Mouse (Mus musculus): ENCODE data around the gene Gpx7. TPM values are rescaled to one million over a fixed set of nuclear protein-coding genes. Genes with fewer than 3 reads are reported as not detected.
A peak's percentile ranks its signal among the peaks of the same experiment; 100 is the strongest.

The Gpx7 gene
- total RNA-seq, 2 experiments from 2014 or later = 0.50 to 0.79 TPM

DNA sequence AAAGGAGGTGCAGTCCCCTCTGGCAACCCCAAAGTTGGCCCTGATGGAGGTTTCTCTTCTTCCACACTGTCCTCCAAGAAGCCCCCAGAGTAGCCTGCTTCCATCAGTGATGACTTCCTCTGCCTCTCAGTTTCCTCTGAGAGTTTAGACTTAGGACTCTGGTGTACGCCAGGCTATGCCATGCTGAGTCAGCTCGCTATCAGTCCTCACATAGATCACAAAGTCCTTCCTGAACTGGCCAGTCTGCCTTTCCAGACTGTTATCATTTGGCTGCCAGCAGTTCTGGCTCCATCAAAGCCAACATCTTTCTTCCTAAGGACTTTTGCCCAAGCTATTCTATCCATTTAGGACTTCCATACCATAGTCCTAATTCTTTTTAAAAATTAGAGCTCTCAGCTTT lies 14.2 kb downstream of the Gpx7 start:
- peak; percentile 60; the same call in 1 of the 2 replicates for ATAC-seq (replicated peaks; ENCODE audit: poor library complexity)

DNA sequence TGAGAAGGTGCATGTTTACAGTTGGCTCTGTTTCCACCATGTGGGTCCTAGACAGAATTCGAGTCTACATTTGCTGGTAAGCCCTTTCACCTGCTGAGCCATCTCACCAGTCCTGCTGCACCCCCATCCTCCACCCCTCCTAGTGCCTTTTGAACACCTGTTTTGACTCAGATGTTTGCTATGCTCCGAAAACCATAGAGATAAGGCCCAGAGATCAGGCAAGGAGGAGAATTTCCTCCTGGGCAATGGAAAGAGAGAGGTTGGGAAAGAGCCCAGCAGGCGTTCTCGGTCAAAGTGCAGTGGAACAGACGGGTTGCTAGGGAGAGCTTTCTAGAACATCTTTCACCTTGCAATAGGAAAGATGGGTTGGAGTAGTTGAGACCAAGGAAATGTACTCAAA lies 15.6 kb downstream of the Gpx7 start:
- no peak for ATAC-seq (replicated peaks; ENCODE audit: poor library complexity)

DNA sequence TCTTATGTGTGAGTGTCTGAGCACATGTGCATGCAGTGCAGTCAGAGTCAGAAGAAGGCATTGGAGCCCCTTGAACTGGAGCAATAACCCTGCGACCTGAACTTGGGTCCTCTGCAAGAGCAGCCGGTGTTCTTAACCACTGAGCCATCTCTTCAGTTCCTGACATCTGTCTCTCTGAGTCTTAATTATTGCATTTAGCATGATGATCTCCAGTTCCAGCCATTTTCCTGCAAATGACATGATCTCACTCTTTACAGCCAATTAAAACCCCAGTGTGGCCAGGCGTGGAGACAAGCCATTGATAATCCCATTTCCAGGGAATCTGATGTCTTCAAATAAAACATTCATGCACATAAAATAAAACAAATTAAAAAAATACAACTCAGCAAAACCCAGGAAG lies 18.0 kb downstream of the Gpx7 start:
- ATAC-seq (replicated peaks; ENCODE audit: poor library complexity) = no peak

DNA sequence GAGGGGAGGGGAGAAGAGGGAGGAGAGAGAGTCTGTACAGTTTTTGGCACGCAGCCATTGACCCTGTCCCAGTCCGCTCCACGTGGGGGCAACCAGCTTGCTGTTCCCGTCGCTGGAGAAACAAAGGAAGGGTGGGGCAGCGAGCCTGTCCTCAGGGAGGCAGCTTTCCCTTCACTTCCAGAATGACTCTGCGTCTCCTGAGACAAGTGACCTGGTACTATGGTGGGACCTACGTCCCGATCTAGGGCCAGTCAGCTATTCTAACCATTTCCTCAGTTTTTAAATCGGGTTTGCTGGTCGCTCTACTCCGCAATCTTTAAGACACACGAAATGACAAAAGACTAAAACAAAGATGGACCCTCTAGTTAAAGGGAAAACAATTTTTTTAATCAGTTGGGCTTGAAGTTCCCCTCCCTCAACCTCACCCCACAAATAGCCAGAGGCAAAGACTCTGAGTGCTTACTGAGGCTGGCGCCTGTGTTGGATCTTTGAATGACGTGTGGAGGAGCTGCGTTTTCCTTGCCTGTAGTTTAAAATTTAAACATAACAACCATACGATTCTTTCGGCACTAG lies 19.0 kb downstream of the Gpx7 start:
- ATAC-seq (replicated peaks; ENCODE audit: poor library complexity) = peak; percentile 63

DNA sequence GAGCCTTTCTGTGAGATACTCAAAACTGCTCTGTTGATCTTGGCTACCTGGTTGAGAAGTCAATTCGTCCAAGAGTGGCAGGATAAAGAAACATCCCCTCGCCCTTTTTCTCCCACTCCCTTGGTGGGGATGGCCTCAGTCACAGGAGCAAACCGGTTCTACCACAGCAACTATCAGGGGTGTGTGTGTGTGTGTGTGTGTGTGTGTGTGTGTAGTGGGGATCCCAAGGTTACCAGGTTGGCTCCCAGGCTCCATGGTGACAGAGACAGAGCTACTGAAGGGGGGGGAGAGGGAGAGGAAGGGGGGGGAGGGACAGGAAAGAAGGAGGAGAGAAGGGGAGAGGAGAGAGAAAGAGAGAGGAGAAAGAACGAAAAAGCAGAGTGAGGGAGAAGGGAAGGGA lies 19.7 kb downstream of the Gpx7 start:
- ATAC-seq (replicated peaks; ENCODE audit: poor library complexity) = no peak

DNA sequence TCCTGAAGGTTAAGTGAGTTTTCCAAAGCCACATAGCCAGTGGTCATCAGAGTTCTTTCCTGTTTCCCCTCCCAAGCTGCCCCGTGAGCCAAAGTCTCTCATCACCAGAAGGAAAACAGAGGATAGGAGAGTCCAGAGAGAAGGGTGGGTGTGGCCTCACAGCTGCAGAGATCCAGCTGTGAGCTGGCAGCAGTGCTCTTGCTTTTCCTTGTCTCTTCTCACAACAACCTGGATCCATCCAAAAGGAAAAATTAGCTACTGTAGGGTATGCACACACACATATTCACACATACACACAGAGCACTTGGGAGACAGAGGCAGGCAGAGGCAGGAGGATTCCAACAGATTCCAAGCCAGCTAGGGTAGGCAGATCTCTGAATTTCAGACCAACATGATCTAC lies 20.7 kb downstream of the Gpx7 start:
- no peak for ATAC-seq (replicated peaks; ENCODE audit: poor library complexity)

DNA sequence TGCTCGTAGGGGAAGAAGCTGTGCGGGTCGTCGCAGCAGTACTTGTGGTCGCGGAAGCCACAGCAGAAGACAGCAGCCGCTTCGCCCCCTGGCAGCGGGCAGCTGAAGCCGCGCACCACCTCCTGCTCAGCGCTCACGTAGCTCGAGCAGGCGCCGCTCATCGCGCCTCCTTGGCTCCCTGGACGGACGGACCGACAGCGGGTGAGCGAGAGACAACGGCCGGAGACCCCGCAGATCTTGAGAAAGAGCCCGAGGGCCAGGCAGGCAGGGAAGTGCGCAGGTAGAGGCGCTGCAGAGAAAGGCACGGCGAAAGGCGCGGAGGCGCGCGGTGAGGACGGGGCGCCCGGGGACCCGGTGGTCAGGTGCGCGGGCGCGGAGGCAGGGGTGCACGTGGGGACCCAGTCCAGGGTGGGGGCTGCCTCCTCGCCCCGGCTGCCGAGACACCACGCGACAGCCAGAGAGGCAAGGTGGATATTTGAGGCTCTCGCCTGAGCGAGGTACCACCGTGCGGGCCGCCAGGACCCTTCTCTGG lies 23.5 kb downstream of the Gpx7 start, which contains the start of gene Shisal2a:
Gene Shisal2a (minus strand): TSS at position 167 of the 532 bp plus-strand sequence.
- peak; percentile 42; the same call in 1 of the 2 replicates for ATAC-seq (replicated peaks; ENCODE audit: poor library complexity)

DNA sequence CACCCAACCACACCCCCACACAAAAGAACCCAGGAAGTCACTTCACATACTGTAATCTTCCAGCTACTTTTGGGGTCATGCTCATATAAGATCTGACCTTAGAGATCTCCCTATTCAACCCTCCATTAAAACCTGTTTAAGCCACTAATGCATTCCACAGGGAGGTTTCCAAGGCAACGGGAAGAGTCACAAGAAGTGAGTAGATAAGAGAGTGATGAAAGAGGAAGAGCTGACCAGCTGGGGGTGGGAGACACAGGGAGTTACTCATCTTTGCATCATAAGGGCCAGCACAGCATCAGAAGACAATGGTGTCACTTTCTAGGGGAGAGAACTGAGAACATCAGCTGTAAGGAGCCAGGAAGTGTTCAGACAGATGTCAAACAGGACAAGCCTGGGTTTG lies 26.6 kb downstream of the Gpx7 start:
- peak; percentile 71 for ATAC-seq (replicated peaks; ENCODE audit: poor library complexity)

DNA sequence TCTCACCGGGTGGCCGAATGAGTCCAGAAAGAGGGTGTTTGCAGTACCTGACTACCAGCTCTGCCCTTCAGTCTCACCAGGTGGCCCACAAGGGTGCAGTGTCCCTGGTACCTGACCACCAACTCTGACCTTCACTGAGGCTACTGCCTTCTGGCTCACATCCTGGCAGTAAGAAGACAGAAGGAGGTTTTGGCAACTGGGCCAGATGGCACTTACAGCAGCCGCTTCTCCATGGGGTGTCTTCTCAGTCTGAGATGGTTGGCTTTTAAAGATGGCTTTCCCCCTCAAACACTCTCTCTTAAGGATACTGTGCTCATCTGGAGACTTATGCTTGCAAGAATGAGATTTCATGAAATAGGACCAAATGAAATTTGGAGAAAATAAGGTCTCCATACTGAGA lies 27.3 kb downstream of the Gpx7 start:
- no peak for ATAC-seq (replicated peaks; ENCODE audit: poor library complexity)

DNA sequence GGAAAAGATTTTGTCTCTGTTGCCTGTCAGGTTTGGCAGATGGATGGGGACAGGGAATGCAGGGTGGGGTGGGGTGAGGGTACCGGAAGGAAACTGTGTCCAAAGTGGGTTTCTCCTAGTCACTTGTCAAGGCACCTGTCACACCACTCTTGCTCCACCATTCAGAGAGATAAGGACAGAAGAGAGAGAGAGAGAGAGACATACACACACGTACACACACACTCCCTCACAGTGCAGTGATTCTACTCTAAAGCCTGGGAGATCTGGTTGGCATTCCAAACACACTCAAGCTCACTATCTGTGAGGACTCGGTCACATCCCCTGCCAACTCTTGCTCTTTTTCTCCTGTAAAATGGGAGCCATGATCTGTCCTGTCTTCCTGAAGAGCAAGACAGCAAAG lies 34.6 kb downstream of the Gpx7 start:
- no peak for ATAC-seq (replicated peaks; ENCODE audit: poor library complexity)

DNA sequence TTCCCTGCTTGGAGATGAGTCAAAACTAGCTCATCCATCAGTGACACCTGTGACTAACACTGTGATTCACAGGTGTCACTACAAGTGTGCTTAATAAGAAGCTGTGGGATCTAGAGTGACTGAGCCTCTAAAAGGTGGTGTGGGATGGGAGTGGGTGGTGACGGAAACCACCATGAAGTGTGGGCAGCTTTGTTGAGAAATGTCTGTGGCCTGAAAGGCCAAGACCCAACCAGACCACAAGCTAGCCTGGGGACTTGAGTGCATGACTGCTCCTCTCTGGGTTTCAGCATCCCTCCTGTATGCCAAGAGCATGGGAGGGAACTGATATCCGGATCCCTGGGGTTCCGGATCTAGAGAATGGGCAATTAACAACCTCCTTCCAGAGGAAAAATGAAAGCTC lies 35.3 kb downstream of the Gpx7 start:
- peak; percentile 66 for ATAC-seq (replicated peaks; ENCODE audit: poor library complexity)

DNA sequence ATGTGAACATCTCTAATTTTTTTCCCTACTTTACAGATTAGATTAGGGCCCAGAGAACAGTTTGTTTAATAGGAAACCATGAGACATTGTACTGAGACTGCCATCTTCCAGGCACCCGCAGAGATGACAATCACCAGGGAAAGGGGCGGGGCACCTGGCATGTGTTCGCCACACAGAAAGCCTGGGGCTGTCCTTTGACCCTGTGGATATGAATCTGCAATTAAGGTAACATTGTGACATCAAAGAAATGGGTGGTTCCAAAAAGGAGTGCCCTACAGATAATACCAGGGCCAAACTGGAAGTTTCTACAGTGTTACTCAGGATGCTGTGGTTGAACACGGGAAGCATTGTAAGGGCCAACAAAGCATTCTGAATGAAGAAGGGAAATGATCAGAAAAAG lies 36.4 kb downstream of the Gpx7 start:
- ATAC-seq (replicated peaks; ENCODE audit: poor library complexity) = peak; percentile 64

DNA sequence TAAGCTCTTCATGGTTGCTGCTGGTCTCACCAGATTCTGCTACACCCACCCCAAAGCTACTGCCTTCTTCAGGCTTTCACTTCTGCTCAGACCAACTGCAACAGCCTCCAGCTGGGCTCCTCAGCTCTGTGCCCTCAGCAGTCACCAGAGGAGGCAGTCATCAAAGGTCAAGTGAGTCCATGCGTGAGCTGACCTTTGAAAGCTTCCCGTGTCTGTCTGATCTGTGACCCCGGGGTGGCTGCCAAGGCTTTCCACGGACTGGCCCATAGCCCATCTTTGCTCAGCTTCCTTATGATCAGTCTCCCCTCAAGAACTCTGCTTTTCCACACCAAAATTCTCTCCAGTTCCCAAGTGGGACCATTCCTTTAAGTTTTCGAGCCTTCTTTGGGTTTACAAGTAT lies 37.5 kb downstream of the Gpx7 start:
- ATAC-seq (replicated peaks; ENCODE audit: poor library complexity) = peak; percentile 72

DNA sequence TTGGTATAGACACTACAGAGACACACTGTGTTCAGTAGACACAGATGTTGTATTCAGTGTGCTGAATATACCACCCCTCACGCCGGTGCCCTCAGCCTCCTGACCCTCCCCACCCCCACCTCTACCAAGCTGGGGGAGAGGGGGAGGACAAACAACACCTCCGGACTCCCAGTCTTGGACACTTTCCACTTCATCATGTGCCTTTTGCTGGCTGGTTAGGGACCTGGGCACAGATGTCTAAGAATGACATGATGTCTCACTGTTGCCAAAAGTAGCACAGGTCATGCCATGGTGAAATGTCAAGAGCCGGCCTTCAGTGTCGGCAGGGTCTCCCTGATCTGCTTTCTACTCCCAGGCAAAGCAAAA lies 42.7 kb downstream of the Gpx7 start:
- no peak for ATAC-seq (replicated peaks; ENCODE audit: poor library complexity)

DNA sequence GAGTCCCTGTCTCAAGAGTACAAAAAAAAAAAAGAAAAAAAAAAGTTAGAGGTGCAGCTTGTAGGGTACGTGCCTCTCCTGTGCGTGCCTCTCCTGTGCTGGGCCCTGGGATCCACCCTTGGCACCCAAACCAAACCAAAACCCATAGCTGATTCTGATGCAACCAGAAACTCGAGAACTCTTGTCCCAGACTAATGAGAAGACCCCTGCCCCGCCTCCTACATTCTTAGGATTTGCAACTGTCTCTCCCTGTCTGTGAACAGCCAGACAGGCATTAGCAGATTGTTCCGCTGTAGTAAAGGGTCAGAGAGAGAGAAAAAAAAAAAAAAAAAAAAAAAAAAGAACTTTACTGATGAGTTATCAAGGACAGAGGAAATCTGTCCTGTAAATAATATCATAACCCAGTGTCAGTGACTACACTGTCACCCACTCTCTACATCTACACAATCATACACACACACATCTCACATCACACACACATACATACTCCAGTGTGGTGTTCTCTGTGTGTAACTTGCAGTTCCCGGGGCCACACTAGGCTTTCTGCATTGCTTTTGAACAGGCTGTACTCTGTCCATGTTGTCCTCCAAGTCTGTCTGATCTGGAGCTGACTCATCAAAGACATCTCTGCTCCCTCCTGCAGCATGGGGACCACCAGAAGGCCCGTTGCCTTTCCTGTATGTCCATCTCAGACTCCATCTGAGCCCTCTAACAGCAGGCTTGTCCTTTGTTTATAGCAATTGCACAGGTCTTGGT lies 43.2 kb downstream of the Gpx7 start:
- ATAC-seq (replicated peaks; ENCODE audit: poor library complexity) = no peak

DNA sequence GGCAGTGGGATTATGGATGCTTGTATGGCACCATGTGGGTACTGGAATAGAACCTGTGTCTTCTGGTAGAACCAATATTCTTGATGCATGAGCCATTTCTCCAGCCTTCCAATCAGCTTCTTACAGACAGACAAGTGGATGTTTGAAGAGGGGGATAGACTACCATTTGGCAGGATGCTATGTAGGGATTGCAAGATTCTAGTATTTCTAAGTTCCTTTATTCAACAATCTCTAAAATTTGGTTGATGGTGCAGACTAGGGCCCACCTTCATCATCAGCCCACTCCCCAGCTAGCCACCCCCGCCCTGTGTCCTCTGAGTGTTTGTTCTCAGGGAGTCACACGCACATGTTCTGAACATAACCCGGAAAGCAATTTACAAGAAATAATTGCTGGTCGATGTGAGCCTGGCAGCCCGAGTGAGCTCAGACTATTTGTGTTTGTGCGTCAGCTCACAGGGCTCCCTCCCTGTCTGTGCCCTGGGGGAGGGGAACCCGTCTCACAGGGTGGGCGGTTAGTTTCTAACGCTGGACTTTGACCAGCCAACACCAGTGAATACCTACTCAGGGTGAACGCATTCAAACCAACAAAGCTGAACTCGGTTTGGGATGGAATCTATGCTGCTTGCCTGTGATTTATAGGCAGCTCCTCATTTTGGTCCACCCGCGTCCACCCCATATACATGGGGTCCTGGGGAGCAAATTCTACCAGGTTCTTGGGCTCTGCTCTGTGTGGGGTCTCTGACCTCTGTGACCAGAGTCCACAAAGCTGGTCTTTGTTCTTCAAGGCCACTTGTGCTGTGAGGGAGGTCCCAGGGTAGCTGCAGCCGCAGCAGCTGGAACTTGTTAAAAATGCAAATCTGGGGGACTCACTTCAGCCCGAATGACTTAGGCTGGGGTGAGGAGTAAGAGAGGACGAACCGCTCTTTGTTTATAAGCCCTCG lies 44.2 kb downstream of the Gpx7 start:
- no peak for ATAC-seq (replicated peaks; ENCODE audit: poor library complexity)

DNA sequence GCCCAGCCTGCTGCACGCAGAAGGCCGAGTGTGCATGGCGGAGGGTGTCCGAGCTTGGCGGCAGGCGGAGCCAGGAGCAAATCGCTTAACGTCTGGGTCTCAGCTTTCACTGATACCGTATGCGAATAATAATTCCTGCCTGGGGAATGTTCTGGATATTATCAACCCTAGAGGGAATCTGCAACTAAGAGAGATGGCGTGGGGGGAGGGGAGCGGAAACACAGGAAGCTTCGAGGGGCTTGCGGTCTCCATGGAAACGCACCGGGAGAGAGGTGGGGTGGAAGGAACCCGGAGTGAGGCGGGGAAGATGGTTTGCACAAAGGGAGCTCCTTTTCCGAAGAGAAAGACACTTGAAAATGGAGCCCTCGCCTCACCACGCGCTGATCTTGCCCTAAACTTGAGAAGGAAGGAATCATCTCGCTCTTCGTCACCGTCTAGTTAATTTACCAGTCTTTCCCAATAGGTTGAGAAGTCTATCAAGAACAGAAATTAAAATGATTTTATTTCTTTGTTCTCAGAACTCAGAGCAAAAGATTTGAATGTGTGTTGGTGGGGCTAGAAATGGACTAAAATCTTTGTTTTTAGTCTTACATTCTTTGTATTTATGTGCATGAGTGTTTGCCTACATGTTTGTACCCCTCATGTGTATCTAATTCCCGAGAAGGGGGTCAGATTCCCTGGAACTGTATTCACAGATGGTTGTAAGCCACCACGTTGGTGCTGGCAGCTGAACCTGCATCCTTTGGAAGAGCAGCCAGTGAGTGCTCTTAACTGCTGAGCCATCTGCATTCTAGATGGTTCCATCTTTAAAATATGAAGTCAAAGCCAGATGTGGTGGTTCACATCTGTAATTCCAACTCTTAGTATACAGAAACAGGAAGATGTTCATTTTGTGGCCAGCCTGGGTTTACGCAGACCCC lies 46.4 kb downstream of the Gpx7 start:
- peak; percentile 54 for ATAC-seq (replicated peaks; ENCODE audit: poor library complexity)

DNA sequence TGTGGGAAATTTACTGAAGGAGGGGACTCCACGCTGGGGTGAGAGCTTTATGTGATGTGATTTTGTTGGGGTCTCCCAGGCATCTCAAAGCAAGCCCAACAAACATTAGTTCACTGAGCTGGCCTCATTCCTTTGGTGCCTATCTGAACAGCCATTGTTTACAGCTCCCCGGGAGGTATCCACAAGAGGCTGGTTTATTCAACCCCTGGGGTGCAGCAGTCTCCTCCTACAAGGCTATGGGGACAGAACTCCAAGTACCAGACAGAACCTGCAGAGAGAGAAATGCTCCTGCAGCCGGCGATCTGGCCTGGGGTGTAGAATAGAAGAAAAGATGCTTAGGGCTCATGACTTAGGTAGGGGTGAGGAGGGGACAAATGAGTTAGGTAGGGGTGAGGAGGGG lies 48.3 kb downstream of the Gpx7 start:
- no peak for ATAC-seq (replicated peaks; ENCODE audit: poor library complexity)

DNA sequence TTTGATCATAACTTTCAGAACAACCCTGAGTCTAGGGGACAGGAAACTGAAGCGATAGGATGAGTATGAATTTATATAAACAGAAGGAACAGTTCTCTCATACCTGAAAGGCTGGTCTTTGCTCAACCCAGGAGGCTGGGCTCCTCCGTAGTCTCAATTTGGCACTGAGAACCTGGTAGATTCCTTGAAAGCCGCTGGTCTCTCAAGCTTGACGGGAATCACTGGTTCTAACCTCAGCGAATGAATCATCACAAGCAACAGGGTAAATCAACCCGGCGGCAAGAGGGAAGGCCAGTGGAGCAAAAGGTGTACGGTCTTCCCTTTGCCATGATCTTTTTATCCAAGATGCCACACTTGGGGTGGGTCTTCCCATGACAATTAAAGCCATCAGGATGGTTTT lies 49.3 kb downstream of the Gpx7 start:
- no peak for ATAC-seq (replicated peaks; ENCODE audit: poor library complexity)

DNA sequence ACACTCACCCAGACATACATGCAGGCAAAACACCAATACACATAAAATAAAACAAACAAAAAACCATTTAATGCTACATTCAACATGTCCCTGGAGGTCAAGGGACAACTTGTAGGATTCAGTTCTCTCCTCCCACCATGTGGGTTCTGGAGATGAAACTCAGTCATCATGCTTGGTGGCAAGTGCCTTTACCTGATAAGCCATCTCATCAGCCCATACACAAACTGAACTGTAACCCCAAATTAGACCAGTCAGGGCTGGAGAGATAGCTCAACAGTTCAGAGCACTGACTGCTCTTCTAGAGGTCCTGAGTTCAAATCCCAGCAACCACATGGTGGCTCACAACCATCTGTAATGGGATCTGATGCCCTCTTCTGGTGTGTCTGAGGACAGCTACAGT lies 53.2 kb downstream of the Gpx7 start:
- peak; percentile 84 for ATAC-seq (replicated peaks; ENCODE audit: poor library complexity)

Measured in megakaryocyte progenitor cell, adult 5-6 weeks (primary cell).